8 mouse cellular contexts compared by ENCODE assay signal in genomic region chr1:21166762-21167161, GRCm38 (mm10). TPM values are rescaled to one million over a fixed set of nuclear protein-coding genes. Genes with fewer than 3 reads are reported as not detected.
A peak's percentile ranks its signal among the peaks of the same experiment; 100 is the strongest.
DNase-seq lines count a peak whose midpoint lies in the region; ATAC-seq and TF ChIP-seq lines count a peak whose summit lies in the region.

No protein-coding gene starts in this region.

- no peak for ATAC-seq in embryonic facial prominence, embryonic 15.5 days (ENCODE audit: insufficient number of reproducible peaks, low FRiP score, low TSS enrichment, low read depth)
- peak; percentile 50 for ATAC-seq in intestine, postnatal 0 days
- ATAC-seq in neural tube, embryonic 13.5 days (ENCODE audit: low read depth) = peak; percentile 76

- peaks cover 12% of the 10 kb centered on the region; the same call in 1 of the 2 replicates for H3K27me3 ChIP-seq in embryonic facial prominence, embryonic 15.5 days
- no peaks in the 10 kb centered on the region for H3K27me3 ChIP-seq in intestine, postnatal 0 days (replicated peaks; ENCODE audit: control insufficient read depth, insufficient read depth, low read length)
- peaks cover 9% of the 10 kb centered on the region; the same call in 1 of the 2 replicates for H3K27me3 ChIP-seq in neural tube, embryonic 13.5 days

- WGBS in embryonic facial prominence, embryonic 15.5 days = 47% methylated on average over 4 of the region's 4 CpGs
- WGBS in intestine, postnatal 0 days = 43% methylated on average over 4 of the region's 4 CpGs
- WGBS in neural tube, embryonic 13.5 days = 72% methylated on average over 4 of the region's 4 CpGs

- H3K4me3 ChIP-seq in left cerebral cortex, adult 2 months = peak overlapping the region; percentile 51
- peak overlapping the region; percentile 42 for H3K4me3 ChIP-seq in embryonic facial prominence, embryonic 15.5 days (replicated peaks)
- peak overlapping the region; percentile 38 for H3K4me3 ChIP-seq in intestine, postnatal 0 days (ENCODE audit: low read depth, low read length)
- peak overlapping the region; percentile 44 for H3K4me3 ChIP-seq in neural tube, embryonic 13.5 days

- no peaks in the 10 kb centered on the region for H3K36me3 ChIP-seq in embryonic facial prominence, embryonic 15.5 days
- no peaks in the 10 kb centered on the region for H3K36me3 ChIP-seq in intestine, postnatal 0 days (ENCODE audit: control insufficient read depth, insufficient read depth)
- H3K36me3 ChIP-seq in neural tube, embryonic 13.5 days = no peaks in the 10 kb centered on the region

- H3K4me2 ChIP-seq in embryonic facial prominence, embryonic 15.5 days (replicated peaks) = peak overlapping the region; percentile 75
- peak overlapping the region; percentile 61 for H3K4me2 ChIP-seq in intestine, postnatal 0 days (replicated peaks; ENCODE audit: low read depth)
- H3K4me2 ChIP-seq in neural tube, embryonic 13.5 days = peak overlapping the region; percentile 69

- H3K4me1 ChIP-seq in embryonic facial prominence, embryonic 15.5 days = peaks cover 6% of the 10 kb centered on the region; the same call in 1 of the 2 replicates
- no peaks in the 10 kb centered on the region for H3K4me1 ChIP-seq in intestine, postnatal 0 days (replicated peaks; ENCODE audit: control insufficient read depth, insufficient read depth, low read length)
- peaks cover 14% of the 10 kb centered on the region for H3K4me1 ChIP-seq in neural tube, embryonic 13.5 days (replicated peaks)

- TF ChIP-seq CTCF in left cerebral cortex, adult 2 months (IDR thresholded peaks at IDR 0.05) = no peak
- no peak for TF ChIP-seq CTCF in intestine, postnatal 0 days (IDR thresholded peaks at IDR 0.05; ENCODE audit: low read depth)

- intact Hi-C loops in left cerebral cortex, adult 2 months (cut with DNase I) = loop anchor here (1.0 to 5.0 kb wide), 4 partner anchors 50 to 1101 kb away; no protein-coding TSS in a partner anchor
- intact Hi-C loops in left cerebral cortex, postnatal 25 days (cut with DNase I) = loop anchor here (1.0 to 5.0 kb wide), 4 partner anchors 50 to 1101 kb away; no protein-coding TSS in a partner anchor

- H3K9ac ChIP-seq in embryonic facial prominence, embryonic 15.5 days = no peak overlapping the region
- H3K9ac ChIP-seq in intestine, postnatal 0 days (ENCODE audit: low read depth, low read length) = no peak overlapping the region
- peak overlapping the region; percentile 67 for H3K9ac ChIP-seq in neural tube, embryonic 13.5 days

- peak overlapping the region; percentile 66 for H3K27ac ChIP-seq in left cerebral cortex, adult 2 months
- no peak overlapping the region for H3K27ac ChIP-seq in embryonic facial prominence, embryonic 15.5 days (replicated peaks)
- H3K27ac ChIP-seq in intestine, postnatal 0 days (ENCODE audit: low read depth, low read length) = no peak overlapping the region
- 0 out of 2 replicates have a peak overlapping the region, but pooled peaks have one; percentile 13 for H3K27ac ChIP-seq in neural tube, embryonic 13.5 days (replicated peaks)

- DNase-seq in left cerebral cortex, adult 2 months (ENCODE audit: extremely low spot score in 1 of 2, low spot score in 2 of 2) = no peak
- no peak for DNase-seq in left cerebral cortex, adult 11 months (ENCODE audit: low spot score)
- no peak for DNase-seq in cerebellum, adult 9-10 months
- DNase-seq in adrenal gland, postnatal 4 days (ENCODE audit: low spot score in 2 of 2) = no peak
- DNase-seq in left cerebral cortex, postnatal 25 days (ENCODE audit: low spot score in 2 of 2) = no peak

- H3K9me3 ChIP-seq in embryonic facial prominence, embryonic 15.5 days (replicated peaks) = no peaks in the 10 kb centered on the region
- H3K9me3 ChIP-seq in intestine, postnatal 0 days (ENCODE audit: control insufficient read depth) = no peaks in the 10 kb centered on the region
- no peaks in the 10 kb centered on the region for H3K9me3 ChIP-seq in neural tube, embryonic 13.5 days

RNA-seq across cellular contexts. Expression of gene Tmem14a, which starts 51.6 kb away (rescaled TPM):
- total RNA-seq in left cerebral cortex, adult 2 months (2021) = 10 to 100 TPM; 46.6 to 47.4 TPM
- polyA plus RNA-seq in embryonic facial prominence, embryonic 15.5 days (2015; fragmentation: Nextera tagmentation; extraction: Ambion mirVana) = 10.5 and 11.5 TPM in 2 replicates
- polyA plus RNA-seq in intestine, postnatal 0 days (2015; fragmentation: Nextera tagmentation; extraction: Ambion mirVana) = 10.0 and 11.7 TPM in 2 replicates
- 18.6 and 20.2 TPM in 2 replicates for polyA plus RNA-seq in neural tube, embryonic 13.5 days (2015; fragmentation: Nextera tagmentation; extraction: Ambion mirVana)
- 1 to 10 TPM; 7.2 to 9.4 TPM for total RNA-seq in adrenal gland, postnatal 4 days (2021)
- total RNA-seq in left cerebral cortex, postnatal 25 days (2021) = 10 to 100 TPM; 44.2 to 49.1 TPM

Comparison
In these comparisons a context has a peak if more than half of its experiments do, and no peak if none do; other contexts are left out.
1. H3K27ac ChIP-seq: peak in left cerebral cortex, adult 2 months (single experiment) and neural tube, embryonic 13.5 days (single experiment); none in embryonic facial prominence, embryonic 15.5 days (single experiment) and intestine, postnatal 0 days (single experiment).
2. RNA of gene Tmem14a, which starts 51.6 kb away (total RNA-seq): 44.2 to 49.1 TPM in left cerebral cortex, postnatal 25 days and 46.6 to 47.4 TPM in left cerebral cortex, adult 2 months; 7.2 to 9.4 TPM in adrenal gland, postnatal 4 days; every median in the first group is over 4 times any median in the second.
3. Peak in every context shown above with its lines, with median percentiles within 50 percentile points of each other: H3K4me3 ChIP-seq and H3K4me2 ChIP-seq.